Mouse (Mus musculus): ENCODE results near the gene Gm973.

Gm973 gene

DNA sequence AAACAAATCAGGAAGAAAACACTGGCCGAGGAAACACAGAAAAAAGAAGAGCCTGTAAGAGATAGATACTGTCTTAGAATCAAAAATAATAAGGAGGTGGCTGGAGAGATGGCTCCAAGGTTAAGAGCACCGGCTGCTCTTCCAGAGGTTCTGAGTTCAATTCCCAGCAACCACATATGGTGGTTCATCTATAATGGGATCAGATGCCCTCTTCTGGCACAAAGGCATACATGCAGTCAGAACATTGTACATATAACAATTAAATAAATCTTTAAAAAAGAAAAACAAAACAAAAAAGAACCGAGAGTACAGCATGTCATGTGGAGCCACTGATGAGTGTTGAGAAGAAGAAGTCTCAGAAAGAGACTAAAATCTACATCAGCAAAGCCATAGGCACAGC lies 64.8 kb downstream of the Gm973 start:
- DNase-seq (ENCODE audit: extremely low read depth, low read depth): no peak

DNA sequence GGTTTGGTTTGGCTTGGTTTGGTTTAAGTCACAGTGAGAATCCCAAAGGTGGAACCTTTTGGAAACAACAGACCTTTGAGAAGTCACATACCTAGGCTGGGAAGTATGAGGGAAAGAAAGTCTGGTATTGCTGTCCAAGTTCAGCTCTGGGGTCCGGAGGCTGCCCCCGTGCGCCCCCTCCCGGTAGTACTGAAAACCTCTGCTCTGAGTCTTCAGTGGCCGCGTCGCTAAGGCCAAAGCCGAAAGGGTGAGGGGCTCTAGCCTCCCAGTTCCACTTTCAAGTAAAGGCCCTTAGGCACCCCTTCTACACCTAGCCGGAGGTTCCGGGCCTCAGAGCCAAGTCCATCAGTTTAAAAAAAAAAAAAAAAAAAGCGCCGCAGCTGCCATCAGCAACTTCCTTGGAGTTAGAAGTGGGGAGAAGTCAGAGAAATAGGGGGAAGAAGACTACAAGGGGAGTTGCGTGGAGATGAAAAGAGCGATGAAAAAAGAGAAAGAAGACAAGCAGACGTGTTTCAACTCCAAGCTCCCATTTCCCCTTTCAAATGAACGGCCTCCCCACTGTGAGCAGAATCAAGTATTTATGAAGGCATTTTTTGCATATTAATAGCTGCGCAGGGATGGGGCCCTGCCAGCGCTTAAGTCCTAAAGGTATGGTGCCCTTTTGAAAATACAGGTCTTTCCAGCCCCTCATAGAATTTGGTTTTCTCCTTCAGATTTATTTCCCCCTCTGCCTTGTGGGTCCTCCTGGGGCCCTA lies 68.8 kb downstream of the Gm973 start:
- peak; percentile 33 for DNase-seq (ENCODE audit: extremely low read depth, low read depth)

DNA sequence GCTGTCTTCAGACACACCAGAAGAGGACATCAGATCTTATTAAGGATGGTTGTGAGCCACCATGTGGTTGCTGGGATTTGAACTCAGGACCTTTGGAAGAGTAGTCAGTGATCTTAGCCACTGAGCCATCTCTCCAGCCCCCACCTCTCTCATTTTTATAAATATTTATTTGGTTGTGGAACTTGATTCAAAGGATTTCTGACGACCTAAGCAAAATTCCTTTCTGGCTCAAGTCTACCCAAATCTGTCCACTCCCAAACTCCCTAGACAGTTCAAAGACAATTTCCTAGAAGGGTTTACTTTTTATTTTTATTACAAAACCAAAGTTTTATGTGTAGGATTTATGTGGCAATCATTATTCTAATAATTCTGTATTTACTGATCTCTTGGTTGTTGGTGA lies 73.2 kb downstream of the Gm973 start:
- no peak for DNase-seq (ENCODE audit: extremely low read depth, low read depth)

DNA sequence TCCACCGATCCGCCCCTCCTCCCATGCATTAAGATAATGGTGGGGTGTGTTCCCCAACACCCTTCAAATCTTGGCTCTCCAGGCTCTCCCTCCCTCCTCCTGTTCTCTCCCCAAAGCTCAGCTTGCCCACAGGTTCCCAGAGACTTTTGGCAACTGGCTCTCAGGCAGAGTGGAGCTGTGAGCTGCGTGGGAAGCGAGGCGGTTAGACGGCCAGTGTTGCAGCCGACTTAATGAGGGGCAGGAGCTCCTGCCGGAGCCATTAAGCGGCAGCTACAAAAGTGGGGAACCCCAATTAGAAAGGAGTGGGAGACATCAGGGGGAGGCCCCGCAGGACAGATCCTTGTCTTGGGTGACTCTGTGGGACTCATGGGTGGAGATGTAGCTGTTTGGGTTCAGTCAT lies 76.3 kb downstream of the Gm973 start:
- no peak for DNase-seq (ENCODE audit: extremely low read depth, low read depth)

DNA sequence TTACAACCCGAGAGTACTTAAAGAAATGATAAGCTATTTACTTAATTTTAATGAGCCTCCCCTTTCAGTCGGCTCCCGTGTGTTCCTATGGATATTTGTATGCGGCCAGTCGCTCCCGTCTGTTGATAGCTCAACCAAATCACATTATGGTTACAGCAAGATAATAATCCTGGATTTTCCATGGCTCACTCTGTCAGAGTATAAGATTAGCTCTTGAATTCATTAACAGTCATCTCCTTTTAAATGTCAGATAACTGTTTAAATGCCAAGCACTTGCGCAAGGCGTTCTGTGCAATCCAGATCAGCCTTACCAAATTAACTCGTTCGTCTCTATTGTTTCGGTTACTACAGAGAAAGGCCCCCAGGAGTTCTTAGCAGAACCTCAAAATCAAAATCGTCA lies 76.8 kb downstream of the Gm973 start:
- no peak for DNase-seq (ENCODE audit: extremely low read depth, low read depth)

DNA sequence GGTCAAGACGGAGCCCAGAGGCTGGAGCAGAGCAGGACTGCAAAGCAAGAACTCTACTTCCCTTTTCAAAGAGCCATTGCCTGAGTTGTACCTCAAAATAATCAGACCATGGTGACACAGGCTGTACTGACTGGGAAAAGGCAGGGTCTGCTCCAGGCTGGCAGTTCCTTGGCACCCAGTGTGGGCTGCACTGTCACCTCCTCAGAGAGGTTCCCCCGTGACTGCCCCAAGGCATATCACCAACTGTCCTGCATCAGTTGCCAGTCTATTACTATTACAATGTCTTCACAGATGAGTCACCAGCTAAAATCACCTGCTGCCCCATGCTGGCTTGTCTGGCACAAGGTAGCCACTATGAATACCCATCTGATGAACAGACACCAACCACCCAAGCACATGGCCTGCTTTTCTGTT lies 77.6 kb downstream of the Gm973 start:
- DNase-seq (ENCODE audit: extremely low read depth, low read depth): no peak

DNA sequence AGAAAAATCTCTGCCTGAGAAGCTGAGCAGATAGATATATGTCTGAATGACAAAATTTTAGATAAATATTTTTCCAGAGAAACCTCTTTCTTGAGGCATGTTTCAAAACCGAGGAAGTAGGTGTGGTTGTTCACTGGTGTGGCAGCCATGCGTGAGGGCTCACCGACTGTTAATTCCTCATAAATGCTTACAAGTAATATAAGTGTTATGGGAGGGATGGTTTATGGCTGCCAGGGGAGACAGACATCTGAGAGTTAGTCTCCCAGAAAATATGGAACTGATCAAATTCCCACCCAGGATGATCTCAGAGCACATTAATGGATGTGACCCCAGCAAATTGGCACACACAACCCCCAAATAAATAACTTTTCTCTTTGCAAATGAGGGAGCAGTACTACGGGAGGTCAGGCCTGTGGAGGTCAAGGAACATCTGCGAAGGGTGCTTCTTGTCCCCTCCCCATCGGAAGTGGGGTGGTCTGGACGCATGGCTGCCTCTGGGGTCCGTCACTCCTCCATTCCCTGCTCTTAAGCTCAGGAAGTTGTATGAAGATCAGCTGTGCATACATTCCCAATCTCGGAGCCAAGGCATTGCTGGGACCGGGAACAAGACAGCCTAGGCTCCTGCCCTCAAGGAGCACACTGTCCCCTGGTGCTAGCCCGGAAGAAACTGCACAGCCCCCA lies 78.7 kb downstream of the Gm973 start:
- no peak for DNase-seq (ENCODE audit: extremely low read depth, low read depth)

DNA sequence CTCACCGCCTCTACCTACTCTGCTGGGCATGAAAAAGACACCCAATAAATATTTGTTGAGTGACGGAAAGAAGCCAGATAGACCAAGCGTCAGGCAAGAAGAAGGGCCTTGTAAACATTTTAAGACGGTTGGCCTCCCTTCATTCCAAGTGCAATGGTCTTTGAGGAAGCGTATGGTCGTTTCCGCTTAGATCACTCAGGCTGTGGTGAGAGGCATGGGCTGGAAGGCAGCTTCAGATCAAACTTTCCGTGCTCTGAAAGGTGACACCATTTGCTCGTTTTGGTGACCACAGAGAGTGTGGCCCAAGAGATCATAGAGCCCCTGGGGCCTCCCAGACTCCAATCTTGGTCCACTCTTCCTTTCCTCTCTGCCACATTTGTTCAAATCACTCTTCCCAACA lies 79.5 kb downstream of the Gm973 start:
- no peak for DNase-seq (ENCODE audit: extremely low read depth, low read depth)

DNA sequence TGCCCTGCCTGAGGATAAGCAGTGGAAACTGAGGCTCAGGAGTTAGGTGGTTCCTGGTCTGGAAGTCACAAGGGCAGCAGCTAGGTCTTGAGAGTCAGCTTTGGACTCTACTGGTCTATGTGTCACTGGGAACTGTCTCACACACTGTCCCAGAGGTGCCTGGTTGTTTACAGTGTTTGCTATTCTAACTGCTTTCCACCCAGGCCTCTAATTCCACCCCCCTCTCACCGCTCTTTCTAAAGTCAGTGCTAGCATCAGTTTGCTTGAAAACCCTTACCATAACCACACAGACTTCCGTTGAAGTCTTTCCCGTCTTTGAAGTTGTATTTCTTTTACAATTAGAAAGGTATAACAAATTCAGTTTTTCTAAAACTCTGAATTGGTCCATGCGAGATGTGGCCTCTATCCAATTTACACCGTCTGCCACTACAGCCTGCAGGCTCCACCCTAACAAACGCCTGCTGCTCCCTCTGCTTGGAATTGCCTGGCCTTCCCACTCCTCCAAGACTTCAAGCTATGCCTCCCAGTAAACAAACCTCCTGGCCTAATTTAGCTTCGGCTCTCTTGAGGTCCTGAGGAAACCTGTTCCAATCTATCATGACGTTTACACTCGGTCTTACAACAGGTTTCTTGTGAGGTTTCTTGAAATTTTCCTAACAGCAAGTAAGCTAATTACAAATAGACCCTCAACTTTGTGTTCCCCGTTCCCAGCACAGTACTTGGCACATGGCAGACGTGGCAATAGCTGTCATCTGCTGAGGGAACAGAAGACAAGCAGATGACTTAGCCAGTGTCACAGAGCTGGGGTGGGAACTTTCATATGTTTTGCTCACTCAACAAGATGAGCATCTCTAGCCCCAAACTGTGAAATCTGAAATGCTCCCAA lies 86.7 kb downstream of the Gm973 start:
- DNase-seq (ENCODE audit: extremely low read depth, low read depth): no peak

DNA sequence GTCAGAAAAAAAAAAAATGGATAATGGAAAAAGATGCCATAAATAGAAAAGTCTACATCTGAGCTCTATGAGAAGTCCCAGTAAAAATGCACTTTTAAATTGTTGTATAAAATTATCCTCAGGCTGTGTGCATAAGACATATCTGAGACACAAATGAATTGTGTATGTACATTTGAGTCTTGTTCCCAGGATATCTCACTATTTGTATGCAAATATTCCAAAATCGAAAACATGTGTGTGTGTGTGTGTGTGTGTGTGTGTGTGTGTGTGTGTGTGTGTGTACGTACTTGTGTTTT lies 87.3 kb downstream of the Gm973 start:
- DNase-seq (ENCODE audit: extremely low read depth, low read depth): no peak

DNA sequence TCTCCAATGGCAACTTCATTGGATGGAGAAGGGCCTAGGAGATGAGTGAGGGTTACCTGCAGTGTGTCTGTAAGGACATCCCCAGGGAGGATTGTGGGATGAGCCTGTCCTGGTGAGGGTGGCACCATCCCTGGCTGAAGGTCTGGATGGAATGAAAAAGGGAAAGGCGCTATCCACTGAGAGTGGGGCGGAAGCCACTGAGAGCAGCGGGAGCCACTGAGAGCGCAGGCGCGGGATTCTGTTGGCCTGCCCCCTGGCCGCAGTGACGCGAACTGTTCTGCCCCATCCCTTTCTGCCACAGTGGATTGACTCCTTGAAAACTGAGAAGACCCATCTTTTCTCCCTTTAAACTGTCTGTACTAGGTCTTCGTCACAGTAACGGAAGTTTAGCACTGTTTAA lies 87.8 kb downstream of the Gm973 start:
- no peak for DNase-seq (ENCODE audit: extremely low read depth, low read depth)

DNA sequence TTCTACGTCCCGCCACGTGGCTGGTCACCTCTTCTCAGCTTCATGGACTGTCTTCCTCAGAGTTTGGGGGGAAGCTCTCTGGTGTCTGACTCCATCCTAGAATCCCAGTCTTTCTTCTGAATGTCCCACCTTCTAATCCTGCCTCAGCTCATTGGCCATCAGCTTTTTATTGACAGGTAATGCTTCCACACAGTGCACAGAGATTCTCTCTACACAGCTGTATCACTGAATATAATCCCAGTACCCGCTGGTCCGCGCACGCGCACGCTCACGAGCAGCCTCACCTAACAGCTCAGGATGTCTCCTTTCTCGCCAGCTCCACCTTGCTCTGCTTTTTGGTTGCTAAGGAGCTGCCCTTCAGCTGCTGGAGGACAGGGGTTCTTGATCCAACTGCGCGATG lies 90.4 kb downstream of the Gm973 start:
- DNase-seq (ENCODE audit: extremely low read depth, low read depth): no peak

DNA sequence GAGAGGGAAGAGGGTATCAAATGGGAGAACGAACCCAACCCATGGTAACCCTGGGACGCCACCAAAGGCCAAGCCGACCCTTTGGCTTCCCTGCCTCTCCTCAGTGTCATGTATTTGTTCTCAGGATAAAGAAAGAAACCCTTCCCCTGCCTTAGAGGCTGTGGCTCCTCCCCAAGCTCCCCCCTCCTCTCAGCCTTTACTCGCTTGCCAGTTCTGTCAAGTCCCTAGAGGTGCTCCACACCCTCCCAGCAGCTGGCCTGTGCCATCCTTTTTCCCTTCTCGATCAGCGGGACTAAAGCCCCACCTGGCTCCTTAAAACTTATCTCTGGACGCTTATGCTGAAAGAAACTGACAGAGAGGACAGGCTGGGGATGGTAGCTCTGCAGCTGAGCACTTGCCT lies 91.0 kb downstream of the Gm973 start:
- no peak for DNase-seq (ENCODE audit: extremely low read depth, low read depth)

DNA sequence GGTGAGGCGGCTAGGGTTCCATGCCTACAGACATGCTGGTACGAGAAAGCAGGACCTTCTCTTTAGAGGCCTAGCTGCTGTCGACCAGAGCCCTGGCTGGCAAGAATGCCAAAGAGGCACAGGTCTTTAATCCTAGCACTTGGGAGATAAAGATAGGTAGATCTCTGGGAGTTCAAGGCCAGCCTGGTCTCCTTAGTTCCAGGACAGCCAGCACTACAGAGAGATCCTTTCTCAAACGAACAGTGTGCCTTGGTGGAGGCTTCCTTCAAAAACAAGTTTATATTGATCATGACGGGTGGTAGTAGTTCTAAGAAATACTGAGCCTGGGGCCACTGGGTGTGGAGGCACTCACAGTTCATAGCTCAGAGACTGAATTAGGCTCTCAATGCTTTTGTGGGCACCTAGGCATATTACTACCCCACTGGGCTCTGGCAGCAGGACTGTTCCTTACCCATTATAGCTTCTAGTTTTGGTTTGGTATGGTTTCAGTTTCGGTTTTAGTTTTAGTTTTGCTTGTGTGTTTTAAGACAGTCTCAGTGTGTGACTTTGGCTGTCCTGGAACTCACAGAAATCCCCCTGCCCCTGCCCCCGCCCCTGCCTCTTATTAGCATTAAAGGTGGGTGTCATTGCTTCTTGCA lies 92.2 kb downstream of the Gm973 start:
- no peak for DNase-seq (ENCODE audit: extremely low read depth, low read depth)

DNA sequence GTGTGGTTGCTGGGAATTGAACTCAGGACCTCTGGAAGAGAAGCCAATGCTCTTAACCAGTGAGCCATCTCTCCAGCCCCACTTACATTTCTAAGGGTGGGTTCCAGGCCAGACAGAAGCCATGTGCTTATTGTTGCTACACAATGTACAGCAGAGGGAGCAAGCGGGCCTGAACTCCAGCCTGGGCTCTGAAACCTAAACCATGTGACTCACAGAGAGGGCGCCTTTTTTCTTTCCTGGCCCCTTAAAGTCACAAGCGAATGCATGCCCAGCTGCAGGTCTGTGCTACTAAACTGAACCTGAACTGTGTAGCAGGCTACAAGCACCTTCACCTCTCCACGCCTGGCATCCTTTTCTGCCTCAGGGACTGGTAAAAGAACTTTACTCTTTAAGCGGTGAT lies 92.9 kb downstream of the Gm973 start:
- no peak for DNase-seq (ENCODE audit: extremely low read depth, low read depth)

DNA sequence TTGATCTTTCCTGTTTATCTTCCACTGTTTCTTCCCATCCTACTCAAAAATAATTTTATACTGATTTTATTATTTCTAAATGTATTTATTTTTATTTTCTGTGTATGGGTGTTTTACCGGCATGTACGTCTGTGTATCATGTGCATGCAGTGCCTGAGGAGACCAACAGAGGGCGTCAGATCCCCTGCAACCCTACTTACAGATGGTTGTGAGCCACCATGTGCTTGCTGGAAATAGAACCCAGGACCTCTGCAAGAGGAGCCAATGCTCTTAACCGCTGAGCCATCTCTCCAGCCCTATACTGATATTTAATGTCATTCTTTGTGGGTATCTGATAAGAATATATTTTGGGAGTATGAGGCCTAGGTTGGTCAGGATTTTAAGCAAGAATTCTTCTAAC lies 93.4 kb downstream of the Gm973 start:
- DNase-seq (ENCODE audit: extremely low read depth, low read depth): peak; percentile 20

DNA sequence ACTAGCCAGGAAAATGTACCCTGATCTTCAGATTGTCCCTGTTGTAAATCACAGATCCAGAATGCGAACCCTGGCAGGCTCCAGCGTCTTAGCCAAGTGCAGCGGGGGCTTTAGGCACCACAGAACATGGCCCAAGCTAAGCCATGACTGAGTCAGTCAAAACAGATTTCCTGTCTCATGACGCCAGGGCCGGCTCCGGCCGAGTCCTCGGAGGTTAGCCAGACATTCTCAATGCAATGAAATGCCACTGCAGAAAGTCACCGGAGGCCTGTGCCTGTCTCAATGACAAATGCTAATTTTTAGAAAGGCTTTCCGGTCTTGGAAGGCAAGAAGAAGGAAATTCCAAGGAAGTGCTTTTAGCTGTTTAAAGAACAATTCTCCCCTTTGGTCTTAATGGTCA lies 93.8 kb downstream of the Gm973 start:
- no peak for DNase-seq (ENCODE audit: extremely low read depth, low read depth)

DNA sequence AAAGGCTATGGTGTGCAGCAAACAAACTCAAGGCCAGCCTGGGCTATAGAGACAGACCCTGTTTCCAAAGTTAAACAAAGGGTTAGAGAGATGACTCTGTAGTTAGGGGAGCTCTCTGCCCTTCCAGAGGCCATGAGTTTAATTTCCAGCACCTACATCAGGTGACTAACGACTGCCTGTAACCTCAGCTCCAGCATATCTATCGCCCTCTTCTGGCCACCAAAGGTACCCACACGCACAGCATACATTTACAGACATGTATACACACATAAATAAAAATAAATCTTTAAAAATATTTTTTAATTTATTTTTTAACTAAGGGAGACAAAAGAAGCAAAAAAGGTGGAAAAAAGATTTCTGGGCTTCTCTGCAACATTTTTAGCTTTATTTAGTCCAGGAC lies 94.9 kb downstream of the Gm973 start:
- DNase-seq (ENCODE audit: extremely low read depth, low read depth): no peak

DNA sequence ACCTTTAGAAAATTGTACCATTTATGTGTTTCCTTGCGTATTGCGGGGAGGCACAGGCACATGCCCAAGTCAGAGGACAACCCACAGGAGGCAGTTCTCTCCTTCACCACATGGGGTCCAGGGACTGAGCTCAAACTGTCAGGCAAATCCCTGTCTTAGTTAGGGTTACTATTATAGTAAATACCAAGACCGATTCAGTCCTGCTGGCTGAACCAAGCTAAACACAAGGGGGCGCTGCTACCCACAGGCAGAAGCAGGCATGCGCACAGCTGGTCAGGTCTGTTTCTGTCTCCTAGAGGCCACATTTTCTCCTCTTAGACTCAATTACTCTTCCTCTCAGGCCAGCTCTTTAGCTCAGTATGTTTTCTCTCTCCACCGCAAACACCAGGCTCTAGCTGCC lies 97.7 kb downstream of the Gm973 start:
- peak; percentile 86 for DNase-seq (ENCODE audit: extremely low read depth, low read depth)

DNA sequence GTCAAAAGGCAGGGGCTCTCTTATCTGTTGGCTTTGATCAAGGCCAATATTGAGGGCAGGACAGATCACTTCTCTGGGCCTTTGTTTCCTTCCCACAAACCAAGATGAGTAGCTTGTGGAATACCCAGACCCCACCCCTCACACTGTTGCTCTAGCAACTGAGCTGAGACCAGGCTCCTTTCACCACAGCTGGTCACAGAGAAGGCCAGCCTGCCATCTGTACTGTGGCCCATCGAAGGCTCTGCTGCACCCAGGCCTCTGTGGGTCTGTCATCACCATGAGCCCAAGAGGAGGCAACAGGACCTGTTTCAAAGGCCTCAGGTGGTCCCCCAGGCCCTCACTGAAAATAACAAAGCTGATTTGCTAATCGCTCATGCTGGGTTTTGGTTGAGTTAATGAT lies 99.0 kb downstream of the Gm973 start:
- no peak for DNase-seq (ENCODE audit: extremely low read depth, low read depth)

DNA sequence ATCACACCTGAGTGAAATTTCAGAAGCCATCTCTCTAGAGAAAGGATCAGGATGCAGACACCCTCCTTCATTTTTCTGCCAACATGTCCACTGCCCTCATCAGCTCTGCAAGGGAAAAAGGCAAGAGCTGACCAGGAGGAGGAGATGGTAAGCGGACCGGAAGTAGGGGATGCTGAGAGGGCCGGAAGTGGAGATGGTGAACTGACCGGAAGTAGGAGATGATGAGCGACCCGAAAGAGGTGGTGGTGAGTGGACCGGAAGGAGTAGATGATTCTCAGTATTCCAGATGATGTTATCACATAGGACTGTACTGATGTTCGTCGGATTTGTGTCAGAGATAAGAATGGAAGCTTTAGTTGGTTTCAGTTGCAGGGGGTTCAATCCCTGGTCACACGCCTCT lies 103.1 kb downstream of the Gm973 start:
- no peak for DNase-seq (ENCODE audit: extremely low read depth, low read depth)
